Mouse (Mus musculus) midbrain, embryonic 14.5 days (tissue): Measurements from ENCODE around the gene Vmn2r14. TPM values are rescaled to one million over a fixed set of nuclear protein-coding genes. Genes with fewer than 3 reads are reported as not detected.
"Not testable (repeated sequence)": the region's sequence is repeated elsewhere in the genome, so short reads cannot be mapped to it uniquely, and the experiment has no call there.

ENCODE experiments used
- ATAC-seq: fragments of 200-750 bp; cut with Nextera tagmentation; 2 replicates; pipeline ENCODE4 v1.8.0; 2017; ENCODE audit warnings: moderate number of reproducible peaks, moderate library complexity; ENCODE audit not compliant: low FRiP score, low TSS enrichment
- DNase-seq: peaks from one replicate; pipeline ENCODE4 v3.0.0-alpha.2; 2015
- H3K27ac ChIP-seq: fragments of 300-500 bp; sonication (generic); replicated peaks from 2 replicates; pipeline ENCODE4 v1.5.1; 2014; ENCODE audit warnings: mild to moderate bottlenecking, low read depth, low read length, moderate library complexity
- H3K27me3 ChIP-seq: fragments of 300-500 bp; sonication (generic); 2 replicates; pipeline ENCODE4 v1.6.1; 2014; ENCODE audit warnings: low read length, control low read depth, mixed read lengths; ENCODE audit not compliant: control insufficient read depth, insufficient read depth
- H3K36me3 ChIP-seq: fragments of 300-500 bp; sonication (generic); 2 replicates; pipeline ENCODE4 v1.6.1; 2014; ENCODE audit warnings: low read length, control low read depth; ENCODE audit not compliant: control insufficient read depth, insufficient read depth
- H3K4me1 ChIP-seq: fragments of 300-500 bp; sonication (generic); 2 replicates; pipeline ENCODE4 v1.6.1; 2014; ENCODE audit warnings: mild to moderate bottlenecking, antibody characterized with exemption, low read length, control low read depth; ENCODE audit not compliant: control insufficient read depth, insufficient read depth
- H3K4me2 ChIP-seq: fragments of 300-500 bp; sonication (generic); 2 replicates; pipeline ENCODE4 v1.6.1; 2014; ENCODE audit warnings: mild to moderate bottlenecking, low read length, moderate library complexity
- H3K4me3 ChIP-seq: fragments of 300-500 bp; sonication (generic); replicated peaks from 2 replicates; pipeline ENCODE4 v1.5.1; 2014; ENCODE audit warnings: low read depth, low read length
- H3K9ac ChIP-seq: fragments of 300-500 bp; sonication (generic); replicated peaks from 2 replicates; pipeline ENCODE4 v1.6.1; 2014; ENCODE audit warnings: mild to moderate bottlenecking, low read length, moderate library complexity
- H3K9me3 ChIP-seq: fragments of 300-500 bp; sonication (generic); 2 replicates; pipeline ENCODE4 v1.6.1; 2016; ENCODE audit warnings: low read length, control low read depth, mixed read lengths; ENCODE audit not compliant: control insufficient read depth
- WGBS: fragments of 180-500 bp; shearing (Covaris S2); extraction: QIAGEN DNeasy Blood & Tissue Kit; methylation state at CpG from one replicate; pipeline ENCODE4 v1.1.7; 2014; 5-methylcytosine and 5-hydroxymethylcytosine counted together
- polyA plus RNA-seq: library from polyadenylated mRNA; unstranded; fragments of >200 nt; fragmentation: Nextera tagmentation; extraction: Ambion mirVana; gene quantifications from 2 replicates; pipeline ENCODE4 v1.2.1, GENCODE M21; 2014

The Vmn2r14 gene
- not detected in 2 replicates for polyA plus RNA-seq

- Histone ChIP-seq H3K9me3 (peaks cover 19% of the 10 kb centered on the region), H3K27ac (no peak within 1 kb of the TSS), H3K9ac (no peak within 1 kb of the TSS), H3K4me3 (no peak within 1 kb of the TSS), H3K27me3 (no peaks in the 10 kb centered on the region), H3K4me1 (no peaks in the 10 kb centered on the region), H3K4me2 (no peak within 1 kb of the TSS), H3K36me3 (no peaks in the 10 kb centered on the region)
- ATAC-seq: no peak
- 59% methylated on average over 3 of the region's 3 CpGs for WGBS
- no peak for DNase-seq
Observed at GRCm38 (mm10) chr5:109224608-109225007, at the start of gene Vmn2r14. Vmn2r14 (minus strand) TSS chr5:109224708.

- not testable (repeated sequence) for H3K9ac ChIP-seq, H3K27me3 ChIP-seq, H3K27ac ChIP-seq, H3K4me1 ChIP-seq, H3K9me3 ChIP-seq, ATAC-seq, H3K4me2 ChIP-seq, H3K36me3 ChIP-seq, H3K4me3 ChIP-seq, DNase-seq
- WGBS: 53% methylated on average over 2 of the region's 2 CpGs
Observed at GRCm38 (mm10) chr5:109192099-109192498, 32.4 kb downstream of the Vmn2r14 start, which contains the start of gene Vmn2r13. Vmn2r13 (minus strand) TSS chr5:109192199.

GRCm38 (mm10) chr5:109166851-109167250 lies 57.7 kb downstream of the Vmn2r14 start:
- 81% methylated on average over 4 of the region's 4 CpGs for WGBS

More at GRCm38 (mm10) chr5:109166851-109167250, 57.7 kb downstream of the Vmn2r14 start:
- not testable (repeated sequence) for ATAC-seq, H3K4me3 ChIP-seq, H3K4me1 ChIP-seq, H3K9ac ChIP-seq, H3K27ac ChIP-seq, H3K36me3 ChIP-seq, H3K27me3 ChIP-seq, H3K4me2 ChIP-seq, H3K9me3 ChIP-seq, DNase-seq

Other genes with a start within 250 kb of the Vmn2r14 start
- not detected in 2 replicates for gene Vmn2r10, start 218.2 kb downstream of the Vmn2r14 start, polyA plus RNA-seq
- gene Vmn2r11, start 165.1 kb downstream of the Vmn2r14 start, polyA plus RNA-seq: not detected in 2 replicates
- not detected in 2 replicates for gene Vmn2r12, start 126.8 kb downstream of the Vmn2r14 start, polyA plus RNA-seq
- gene Vmn2r13, start 32.5 kb downstream of the Vmn2r14 start, polyA plus RNA-seq: not detected in 2 replicates
- not detected in 2 replicates for gene Vmn2r15, start 72.9 kb upstream of the Vmn2r14 start, polyA plus RNA-seq
- gene Vmn2r16, start 105.5 kb upstream of the Vmn2r14 start, polyA plus RNA-seq: not detected in 2 replicates
- gene Vmn2r17, start 195.0 kb upstream of the Vmn2r14 start, polyA plus RNA-seq: not detected in 2 replicates